Mouse (Mus musculus): ENCODE results near the gene Tspyl3. TPM values are rescaled to one million over a fixed set of nuclear protein-coding genes. Genes with fewer than 3 reads are reported as not detected.

Gene Tspyl3
- polyA plus RNA-seq, 1 experiment, result 3.9 TPM

- H3K9ac ChIP-seq (ENCODE audit: low read depth, poor library complexity, severe bottlenecking), result no peak overlapping the region
- no peak for TF ChIP-seq EP300 (IDR thresholded peaks at IDR 0.05; ENCODE audit: insufficient read depth, low read depth, low read length)
- H3K9me3 ChIP-seq (replicated peaks; ENCODE audit: control insufficient read depth, insufficient read depth, low read length, poor library complexity, severe bottlenecking), result no peaks in the 10 kb centered on the region
- 0 out of 2 replicates have a peak, but pooled peaks cover 2% of the 10 kb centered on the region for H3K36me3 ChIP-seq (ENCODE audit: control insufficient read depth, insufficient read depth, low read length, poor library complexity, severe bottlenecking)
- no peak overlapping the region for H3K4me3 ChIP-seq (ENCODE audit: low read depth, low read length)
- no peaks in the 10 kb centered on the region for H3K4me1 ChIP-seq (ENCODE audit: control insufficient read depth, insufficient read depth, low read length)
- no peak overlapping the region for H3K27ac ChIP-seq (ENCODE audit: insufficient read depth, low read length)
- no peaks in the 10 kb centered on the region for H3K27me3 ChIP-seq (ENCODE audit: control insufficient read depth, insufficient read depth, low read length, poor library complexity, severe bottlenecking)
Observed at GRCm38 (mm10) chr2:153213351-153213750, 11.9 kb downstream of the Tspyl3 start.

DNA sequence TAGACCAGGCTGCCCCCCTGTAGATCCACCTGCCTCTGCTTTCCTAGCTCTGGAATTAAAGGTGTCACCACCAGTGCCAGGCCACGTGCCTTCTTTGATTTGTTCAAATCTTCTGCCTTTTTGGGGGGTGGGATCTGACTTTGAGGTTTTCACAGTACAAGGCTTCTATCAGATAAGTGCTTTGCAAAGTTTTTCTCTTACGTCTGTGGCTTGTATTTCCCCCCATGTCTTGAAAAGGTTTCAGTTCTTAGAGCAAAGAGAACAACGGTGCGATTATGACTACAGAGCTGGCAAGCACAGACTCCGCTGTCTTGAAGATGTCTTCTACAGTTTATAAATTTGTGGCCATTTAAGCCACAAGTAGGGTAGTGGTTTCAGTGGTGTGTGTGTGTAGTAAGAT, 13.8 kb downstream of the Tspyl3 start:
- Histone ChIP-seq H3K9me3 (replicated peaks; ENCODE audit: control insufficient read depth, insufficient read depth, low read length, poor library complexity, severe bottlenecking) (no peaks in the 10 kb centered on the region), H3K9ac (ENCODE audit: low read depth, poor library complexity, severe bottlenecking) (no peak overlapping the region), H3K36me3 (ENCODE audit: control insufficient read depth, insufficient read depth, low read length, poor library complexity, severe bottlenecking) (peaks cover 3% of the 10 kb centered on the region; the same call in 1 of the 2 replicates), H3K27me3 (ENCODE audit: control insufficient read depth, insufficient read depth, low read length, poor library complexity, severe bottlenecking) (no peaks in the 10 kb centered on the region), H3K4me1 (ENCODE audit: control insufficient read depth, insufficient read depth, low read length) (no peaks in the 10 kb centered on the region), H3K4me3 (ENCODE audit: low read depth, low read length) (no peak overlapping the region), H3K27ac (ENCODE audit: insufficient read depth, low read length) (no peak overlapping the region)
- TF ChIP-seq EP300 (IDR thresholded peaks at IDR 0.05; ENCODE audit: insufficient read depth, low read depth, low read length) (no peak), POLR2A (IDR thresholded peaks at IDR 0.05; ENCODE audit: insufficient read depth, low read length) (no peak), CTCF (IDR thresholded peaks at IDR 0.05; ENCODE audit: low read depth, low read length) (no peak)

DNA sequence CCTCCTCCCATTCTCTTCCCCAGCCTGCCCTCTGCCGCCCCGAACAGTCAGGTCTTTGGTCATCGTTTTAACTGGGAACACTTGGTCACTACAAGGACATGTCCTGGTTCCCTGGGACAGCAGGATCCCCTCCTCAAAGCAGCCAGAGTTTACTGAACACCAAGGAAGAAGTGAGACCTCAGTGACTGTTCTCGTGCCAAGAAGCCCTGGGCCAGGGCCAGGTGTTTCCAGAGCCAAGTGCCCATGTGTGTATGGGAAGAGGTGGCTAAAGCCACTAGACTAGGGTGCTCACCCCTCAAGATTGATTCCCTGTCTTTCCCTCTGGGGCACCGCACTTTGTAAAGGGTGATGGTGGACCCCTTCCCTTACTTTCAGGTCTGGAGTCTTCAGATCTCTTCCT, 16.0 kb downstream of the Tspyl3 start:
- no peaks in the 10 kb centered on the region for H3K9me3 ChIP-seq (replicated peaks; ENCODE audit: control insufficient read depth, insufficient read depth, low read length, poor library complexity, severe bottlenecking)
- H3K4me3 ChIP-seq (ENCODE audit: low read depth, low read length), result no peak overlapping the region
- no peak overlapping the region for H3K27ac ChIP-seq (ENCODE audit: insufficient read depth, low read length)
- no peaks in the 10 kb centered on the region for H3K27me3 ChIP-seq (ENCODE audit: control insufficient read depth, insufficient read depth, low read length, poor library complexity, severe bottlenecking)
- no peaks in the 10 kb centered on the region for H3K4me1 ChIP-seq (ENCODE audit: control insufficient read depth, insufficient read depth, low read length)
- H3K36me3 ChIP-seq (ENCODE audit: control insufficient read depth, insufficient read depth, low read length, poor library complexity, severe bottlenecking), result peaks cover 8% of the 10 kb centered on the region
- H3K9ac ChIP-seq (ENCODE audit: low read depth, poor library complexity, severe bottlenecking), result no peak overlapping the region
- TF ChIP-seq CTCF (IDR thresholded peaks at IDR 0.05; ENCODE audit: low read depth, low read length) (no peak), EP300 (IDR thresholded peaks at IDR 0.05; ENCODE audit: insufficient read depth, low read depth, low read length) (no peak), POLR2A (IDR thresholded peaks at IDR 0.05; ENCODE audit: insufficient read depth, low read length) (no peak)

GRCm38 (mm10) chr2:153208149-153208548, 17.1 kb downstream of the Tspyl3 start:
- H3K27me3 ChIP-seq (ENCODE audit: control insufficient read depth, insufficient read depth, low read length, poor library complexity, severe bottlenecking), result no peaks in the 10 kb centered on the region
- no peak for TF ChIP-seq POLR2A (IDR thresholded peaks at IDR 0.05; ENCODE audit: insufficient read depth, low read length)
- no peak for TF ChIP-seq EP300 (IDR thresholded peaks at IDR 0.05; ENCODE audit: insufficient read depth, low read depth, low read length)
- TF ChIP-seq CTCF (IDR thresholded peaks at IDR 0.05; ENCODE audit: low read depth, low read length), result no peak
- H3K36me3 ChIP-seq (ENCODE audit: control insufficient read depth, insufficient read depth, low read length, poor library complexity, severe bottlenecking), result peaks cover 10% of the 10 kb centered on the region
- no peaks in the 10 kb centered on the region for H3K4me1 ChIP-seq (ENCODE audit: control insufficient read depth, insufficient read depth, low read length)
- H3K4me3 ChIP-seq (ENCODE audit: low read depth, low read length), result no peak overlapping the region
- H3K9me3 ChIP-seq (replicated peaks; ENCODE audit: control insufficient read depth, insufficient read depth, low read length, poor library complexity, severe bottlenecking), result no peaks in the 10 kb centered on the region
- H3K27ac ChIP-seq (ENCODE audit: insufficient read depth, low read length), result no peak overlapping the region
- no peak overlapping the region for H3K9ac ChIP-seq (ENCODE audit: low read depth, poor library complexity, severe bottlenecking)

DNA sequence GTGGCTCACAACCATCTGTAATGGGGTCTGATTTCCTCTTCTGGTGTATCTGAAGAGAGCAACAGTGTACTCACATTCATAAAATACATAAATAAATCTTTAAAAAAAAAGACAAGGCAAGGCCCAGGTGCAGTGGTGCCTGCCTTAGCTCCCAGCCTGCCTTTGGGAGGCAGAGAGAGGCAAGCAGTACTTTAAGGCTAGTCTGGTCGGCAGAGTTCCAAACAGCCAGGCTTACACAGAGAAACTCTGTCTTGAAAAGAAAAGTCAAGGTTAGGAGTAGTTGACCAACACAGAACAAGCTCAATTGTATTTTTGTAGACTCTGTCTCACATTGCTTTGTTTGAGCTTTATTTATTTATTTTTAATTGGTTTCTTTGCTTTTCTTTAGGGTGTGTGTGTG, 22.5 kb downstream of the Tspyl3 start:
- Histone ChIP-seq H3K4me1 (ENCODE audit: control insufficient read depth, insufficient read depth, low read length) (no peaks in the 10 kb centered on the region), H3K27me3 (ENCODE audit: control insufficient read depth, insufficient read depth, low read length, poor library complexity, severe bottlenecking) (no peaks in the 10 kb centered on the region), H3K9ac (ENCODE audit: low read depth, poor library complexity, severe bottlenecking) (no peak overlapping the region), H3K36me3 (ENCODE audit: control insufficient read depth, insufficient read depth, low read length, poor library complexity, severe bottlenecking) (peaks cover 18% of the 10 kb centered on the region), H3K9me3 (replicated peaks; ENCODE audit: control insufficient read depth, insufficient read depth, low read length, poor library complexity, severe bottlenecking) (no peaks in the 10 kb centered on the region), H3K27ac (ENCODE audit: insufficient read depth, low read length) (no peak overlapping the region), H3K4me3 (ENCODE audit: low read depth, low read length) (no peak overlapping the region)
- TF ChIP-seq CTCF (IDR thresholded peaks at IDR 0.05; ENCODE audit: low read depth, low read length) (no peak), EP300 (IDR thresholded peaks at IDR 0.05; ENCODE audit: insufficient read depth, low read depth, low read length) (no peak), POLR2A (IDR thresholded peaks at IDR 0.05; ENCODE audit: insufficient read depth, low read length) (no peak)

DNA sequence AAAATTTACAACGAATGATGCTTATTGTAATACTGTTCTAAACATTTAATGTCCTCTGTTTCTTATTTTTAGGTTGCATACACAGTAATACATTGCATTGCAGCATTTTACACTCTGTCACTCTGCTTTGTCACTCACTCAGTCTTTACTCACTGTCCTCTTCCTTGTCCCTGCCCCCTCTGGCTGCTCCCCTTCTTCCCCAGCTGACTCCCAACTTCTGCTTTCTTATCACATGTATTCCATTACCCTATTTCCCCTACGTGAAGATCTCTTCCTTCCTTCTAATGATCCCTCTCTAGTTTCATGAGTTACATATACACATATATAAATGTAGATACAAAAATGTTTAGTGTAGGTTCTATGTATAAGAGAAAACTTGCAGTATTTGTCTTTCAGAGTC, 26.1 kb downstream of the Tspyl3 start:
- TF ChIP-seq EP300 (IDR thresholded peaks at IDR 0.05; ENCODE audit: insufficient read depth, low read depth, low read length), result no peak
- no peak for TF ChIP-seq CTCF (IDR thresholded peaks at IDR 0.05; ENCODE audit: low read depth, low read length)
- TF ChIP-seq POLR2A (IDR thresholded peaks at IDR 0.05; ENCODE audit: insufficient read depth, low read length), result no peak
- no peak overlapping the region for H3K27ac ChIP-seq (ENCODE audit: insufficient read depth, low read length)
- peaks cover 25% of the 10 kb centered on the region for H3K36me3 ChIP-seq (ENCODE audit: control insufficient read depth, insufficient read depth, low read length, poor library complexity, severe bottlenecking)
- H3K9ac ChIP-seq (ENCODE audit: low read depth, poor library complexity, severe bottlenecking), result no peak overlapping the region
- H3K27me3 ChIP-seq (ENCODE audit: control insufficient read depth, insufficient read depth, low read length, poor library complexity, severe bottlenecking), result no peaks in the 10 kb centered on the region
- no peaks in the 10 kb centered on the region for H3K4me1 ChIP-seq (ENCODE audit: control insufficient read depth, insufficient read depth, low read length)
- no peak overlapping the region for H3K4me3 ChIP-seq (ENCODE audit: low read depth, low read length)
- H3K9me3 ChIP-seq (replicated peaks; ENCODE audit: control insufficient read depth, insufficient read depth, low read length, poor library complexity, severe bottlenecking), result no peaks in the 10 kb centered on the region
